8 mouse cellular contexts compared by ENCODE assay signal in genomic region chr9:104002913-104003330, GRCm38 (mm10). TPM values are rescaled to one million over a fixed set of nuclear protein-coding genes. Genes with fewer than 3 reads are reported as not detected.
A peak's percentile ranks its signal among the peaks of the same experiment; 100 is the strongest.
DNase-seq lines count a peak whose midpoint lies in the region; ATAC-seq and TF ChIP-seq lines count a peak whose summit lies in the region.

No protein-coding gene starts in this region.

- H3K4me1 ChIP-seq in embryonic fibroblast, embryonic 13.5 days (ENCODE audit: control insufficient read depth, insufficient read depth, low read length), result peaks cover 6% of the 10 kb centered on the region; the same call in 1 of the 2 replicates
- peaks cover 9% of the 10 kb centered on the region for H3K4me1 ChIP-seq in intestine, embryonic 15.5 days (replicated peaks)
- H3K4me1 ChIP-seq in liver, embryonic 12.5 days, result peaks cover 17% of the 10 kb centered on the region

- intact Hi-C loops in gastrocnemius, adult 2 months (cut with DNase I), result loop anchor here (10.0 kb wide), 1 partner anchor 638 kb away; the partner anchor contains the start of gene Cdv3

- peak; percentile 64 for ATAC-seq in intestine, embryonic 15.5 days
- ATAC-seq in liver, embryonic 12.5 days, result peak; percentile 1
- ATAC-seq in monocyte, adult 5-6 weeks (replicated peaks; ENCODE audit: insufficient number of reproducible peaks, low FRiP score, low TSS enrichment, poor library complexity, severe bottlenecking), result 0 out of 2 replicates have a peak, but pooled peaks have one; percentile 6

- H3K36me3 ChIP-seq in intestine, embryonic 15.5 days, result no peaks in the 10 kb centered on the region; the same call in 1 of the 2 replicates
- H3K36me3 ChIP-seq in liver, embryonic 12.5 days, result no peaks in the 10 kb centered on the region

- no peaks in the 10 kb centered on the region for H3K27me3 ChIP-seq in intestine, embryonic 15.5 days (replicated peaks)
- H3K27me3 ChIP-seq in liver, embryonic 12.5 days (replicated peaks), result peaks cover 15% of the 10 kb centered on the region

- peak overlapping the region; percentile 85 for H3K4me2 ChIP-seq in intestine, embryonic 15.5 days (replicated peaks)
- peak overlapping the region; percentile 91 for H3K4me2 ChIP-seq in liver, embryonic 12.5 days

- peak; percentile 63 for TF ChIP-seq CTCF in gastrocnemius, adult 2 months (IDR thresholded peaks at IDR 0.05)
- TF ChIP-seq CTCF in embryonic fibroblast, embryonic 13.5 days (IDR thresholded peaks at IDR 0.05; ENCODE audit: borderline replicate concordance, insufficient read depth, low read length), result peak; percentile 59

- WGBS in intestine, embryonic 15.5 days, result under 1% methylated on average over 37 of the region's 37 CpGs
- 1% methylated on average over 37 of the region's 37 CpGs for WGBS in liver, embryonic 12.5 days (ENCODE audit: insufficient replicate concordance)

- no peaks in the 10 kb centered on the region for H3K9me3 ChIP-seq in intestine, embryonic 15.5 days
- no peaks in the 10 kb centered on the region for H3K9me3 ChIP-seq in liver, embryonic 12.5 days (replicated peaks)

- DNase-seq in gastrocnemius, adult 2 months, result peak; percentile 73
- no peak for DNase-seq in gastrocnemius, postnatal 4 days (ENCODE audit: low spot score in 2 of 2)
- DNase-seq in NIH3T3 (ENCODE audit: low read depth), result peak; percentile 87
- DNase-seq in testis, postnatal 10 days (ENCODE audit: low spot score), result peak; percentile 79

- no peak for TF ChIP-seq POLR2A in embryonic fibroblast, embryonic 13.5 days (IDR thresholded peaks at IDR 0.05; ENCODE audit: low read depth, low read length)

- peak overlapping the region; percentile 55 for H3K9ac ChIP-seq in intestine, embryonic 15.5 days
- peak overlapping the region; percentile 63; the same call in 1 of the 2 replicates for H3K9ac ChIP-seq in liver, embryonic 12.5 days

- H3K27ac ChIP-seq in gastrocnemius, adult 2 months, result peak overlapping the region; percentile 88
- 0 out of 2 replicates have a peak overlapping the region, but pooled peaks have one; percentile 29 for H3K27ac ChIP-seq in embryonic fibroblast, embryonic 13.5 days (ENCODE audit: insufficient read depth, low read length)
- peak overlapping the region; percentile 77 for H3K27ac ChIP-seq in intestine, embryonic 15.5 days
- 0 out of 2 replicates have a peak overlapping the region, but pooled peaks have one; percentile 45 for H3K27ac ChIP-seq in liver, embryonic 12.5 days

- H3K4me3 ChIP-seq in gastrocnemius, adult 2 months, result peak overlapping the region; percentile 75
- H3K4me3 ChIP-seq in embryonic fibroblast, embryonic 13.5 days (ENCODE audit: insufficient read depth, low read length), result peak overlapping the region; percentile 66
- peak overlapping the region; percentile 68 for H3K4me3 ChIP-seq in intestine, embryonic 15.5 days (replicated peaks)
- peak overlapping the region; percentile 66 for H3K4me3 ChIP-seq in liver, embryonic 12.5 days

RNA-seq across cellular contexts. Expression of gene Nphp3, which starts 0.6 kb away (rescaled TPM):
- total RNA-seq in gastrocnemius, adult 2 months (2021), result 1 to 10 TPM in 1 of 2 experiments, under 1 TPM in 1; 0.89 to 1.1 TPM
- total RNA-seq in gastrocnemius, postnatal 4 days (2021), result 1 to 10 TPM; 4.8 to 6.5 TPM
- polyA plus RNA-seq in embryonic fibroblast, embryonic 13.5 days (2011; ENCODE audit: insufficient read length, low read depth, missing spikeins), result 12.4 and 15.8 TPM in 2 replicates
- polyA plus RNA-seq in intestine, embryonic 15.5 days (2015; fragmentation: Nextera tagmentation; extraction: Ambion mirVana), result 3.4 and 3.5 TPM in 2 replicates
- polyA plus RNA-seq in liver, embryonic 12.5 days (2016; fragmentation: Nextera tagmentation; extraction: Ambion mirVana), result 2.3 TPM in 2 replicates
- total RNA-seq in monocyte, adult 5-6 weeks (2017), result 1.7 to 5.4 TPM (median 1.8 TPM) in 3 replicates

RNA-seq across cellular contexts. Expression of gene Gm28305, which starts 37.5 kb away (rescaled TPM):
- total RNA-seq in gastrocnemius, adult 2 months (2021), result not detected
- total RNA-seq in gastrocnemius, postnatal 4 days (2021), result not detected
- not detected in 2 replicates for polyA plus RNA-seq in embryonic fibroblast, embryonic 13.5 days (2011; ENCODE audit: insufficient read length, low read depth, missing spikeins)
- polyA plus RNA-seq in intestine, embryonic 15.5 days (2015; fragmentation: Nextera tagmentation; extraction: Ambion mirVana), result not detected in 2 replicates
- polyA plus RNA-seq in liver, embryonic 12.5 days (2016; fragmentation: Nextera tagmentation; extraction: Ambion mirVana), result not detected in 2 replicates
- not detected in 3 replicates for total RNA-seq in monocyte, adult 5-6 weeks (2017)

Comparison
In these comparisons a context has a peak if more than half of its experiments do, and no peak if none do; other contexts are left out.
1. DNase-seq: peak in gastrocnemius, adult 2 months (single experiment), NIH3T3 (single experiment) and testis, postnatal 10 days (single experiment); none in gastrocnemius, postnatal 4 days (0 of 2).
2. H3K27ac ChIP-seq: peak in every context shown above with its lines; median percentile 88 in gastrocnemius, adult 2 months; 77 in intestine, embryonic 15.5 days; 45 in liver, embryonic 12.5 days; 29 in embryonic fibroblast, embryonic 13.5 days.
3. ATAC-seq: peak in every context shown above with its lines; median percentile 64 in intestine, embryonic 15.5 days; 6 in monocyte, adult 5-6 weeks; 1 in liver, embryonic 12.5 days.
4. Peak in every context shown above with its lines, with median percentiles within 50 percentile points of each other: H3K4me3 ChIP-seq.